Mouse (Mus musculus): Measurements from ENCODE around the gene Ino80e.

DNA sequence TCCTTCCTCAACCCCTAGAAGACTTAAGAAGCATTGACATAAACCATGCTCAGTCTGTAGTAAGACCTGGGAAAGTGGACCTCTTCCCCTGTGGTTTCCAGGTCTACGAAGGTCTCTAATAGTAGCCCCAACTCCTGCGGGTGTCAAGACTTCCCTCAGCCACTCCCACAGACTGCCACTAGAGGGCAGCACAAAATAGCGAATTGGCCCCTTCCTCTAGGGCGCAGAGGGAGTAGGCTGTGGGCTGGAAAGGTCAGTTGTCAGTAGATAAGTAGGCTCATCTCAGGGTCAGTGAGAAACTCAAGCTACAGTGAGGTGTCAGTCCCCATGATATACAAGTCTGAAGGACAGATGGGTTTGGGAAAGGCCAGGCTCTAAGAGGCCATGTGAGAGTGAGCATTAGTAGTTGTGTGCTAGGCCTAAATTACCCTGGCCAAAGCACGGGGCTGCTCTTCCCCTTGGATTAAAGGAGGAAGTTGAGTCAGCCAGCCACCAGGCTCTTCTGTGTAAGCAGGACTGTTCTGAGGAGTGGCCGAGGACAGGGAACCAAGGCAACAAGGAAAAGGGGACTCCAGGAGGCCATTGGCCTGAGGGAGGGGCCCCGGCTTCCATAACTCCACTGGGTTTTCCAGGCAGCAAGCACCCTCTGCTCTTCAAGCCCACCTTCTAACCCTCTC is 40.2 kb downstream of the Ino80e start:
- TF ChIP-seq CTCF (IDR thresholded peaks at IDR 0.05; ENCODE audit: control insufficient read depth, insufficient read depth, insufficient replicate concordance, low read depth, low read length) (peak; percentile 93), POLR2A (IDR thresholded peaks at IDR 0.05; ENCODE audit: control insufficient read depth, low read depth, low read length) (no peak)
